Mouse (Mus musculus) kidney, embryonic 14.5 days (tissue): ENCODE measurements around the gene Nup133. TPM values are rescaled to one million over a fixed set of nuclear protein-coding genes. Genes with fewer than 3 reads are reported as not detected.

Experiments used
- ATAC-seq: fragments of 200-750 bp; cut with Nextera tagmentation; 2 replicates; pipeline ENCODE4 v1.8.0; 2017; ENCODE audit warnings: moderate number of reproducible peaks, mild to moderate bottlenecking, moderate TSS enrichment, moderate library complexity; ENCODE audit not compliant: low FRiP score, low TSS enrichment
- H3K27ac ChIP-seq: fragments of 300-500 bp; sonication (generic); 2 replicates; pipeline ENCODE4 v1.5.1; 2014; ENCODE audit warnings: low read depth, mild to moderate bottlenecking, low read length, moderate library complexity, mixed read lengths
- H3K27me3 ChIP-seq: fragments of 300-500 bp; sonication (generic); 2 replicates; pipeline ENCODE4 v1.6.1; 2014; ENCODE audit warnings: mild to moderate bottlenecking, low read length; ENCODE audit not compliant: control insufficient read depth, insufficient read depth
- H3K36me3 ChIP-seq: fragments of 300-500 bp; sonication (generic); 2 replicates; pipeline ENCODE4 v1.6.1; 2014; ENCODE audit warnings: low read length, mixed read lengths; ENCODE audit not compliant: control insufficient read depth, insufficient read depth
- H3K4me1 ChIP-seq: fragments of 300-500 bp; sonication (generic); 2 replicates; pipeline ENCODE4 v1.6.1; 2014; ENCODE audit warnings: low read length, mixed read lengths; ENCODE audit not compliant: control insufficient read depth, insufficient read depth
- H3K4me2 ChIP-seq: fragments of 300-500 bp; sonication (generic); replicated peaks from 2 replicates; pipeline ENCODE4 v1.6.1; 2014; ENCODE audit warnings: low read depth, mild to moderate bottlenecking, low read length
- H3K4me3 ChIP-seq: fragments of 300-500 bp; sonication (generic); 2 replicates; pipeline ENCODE4 v1.5.1; 2014; ENCODE audit warnings: mild to moderate bottlenecking, low read length
- H3K9ac ChIP-seq: fragments of 300-500 bp; sonication (generic); 2 replicates; pipeline ENCODE4 v1.6.1; 2014; ENCODE audit warnings: low read depth, mild to moderate bottlenecking, low read length, moderate library complexity
- H3K9me3 ChIP-seq: fragments of 300-500 bp; sonication (generic); 2 replicates; pipeline ENCODE4 v1.6.1; 2016; ENCODE audit warnings: low read length; ENCODE audit not compliant: control insufficient read depth
- WGBS: fragments of 180-500 bp; shearing (Covaris S2); extraction: QIAGEN DNeasy Blood & Tissue Kit; methylation state at CpG from one replicate; pipeline ENCODE4 v1.1.7; 2014; 5-methylcytosine and 5-hydroxymethylcytosine counted together
- polyA plus RNA-seq: library from polyadenylated mRNA; unstranded; fragments of >200 nt; fragmentation: Nextera tagmentation; extraction: Ambion mirVana; gene quantifications from 2 replicates; pipeline ENCODE4 v1.2.1, GENCODE M21; 2014

The Nup133 gene
- polyA plus RNA-seq, 1 experiment from 2014 or later: 55.0 TPM

DNA sequence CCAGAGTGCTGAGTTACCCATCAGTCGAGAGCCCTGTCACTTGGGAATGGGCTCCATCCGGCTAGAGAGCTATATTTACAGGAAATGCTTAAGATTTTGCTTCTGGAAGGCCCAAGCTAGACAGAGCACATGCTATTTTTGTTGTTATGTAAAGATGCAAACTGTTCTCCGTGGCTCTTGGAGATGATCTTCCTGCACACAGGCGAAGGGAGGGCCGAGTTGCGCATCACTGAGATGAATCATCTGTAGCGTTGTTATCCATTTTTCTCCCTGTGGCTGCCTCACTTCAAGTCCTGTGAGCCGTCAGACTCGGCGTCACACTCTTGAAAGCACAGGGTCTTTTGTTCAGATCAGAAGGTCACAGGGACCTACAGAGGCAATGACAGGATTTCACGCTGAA lies 74.7 kb downstream of the Nup133 start:
- Histone ChIP-seq H3K4me3 (no peak overlapping the region), H3K9me3 (no peaks in the 10 kb centered on the region), H3K27me3 (no peaks in the 10 kb centered on the region), H3K9ac (no peak overlapping the region), H3K27ac (no peak overlapping the region), H3K36me3 (no peaks in the 10 kb centered on the region), H3K4me1 (no peaks in the 10 kb centered on the region), H3K4me2 (no peak overlapping the region)
- 81% methylated on average over 11 of the region's 11 CpGs for WGBS
- ATAC-seq: no peak

GRCm38 (mm10) chr8:123873364-123873763 lies 75.7 kb downstream of the Nup133 start:
- Histone ChIP-seq H3K4me2 (no peak overlapping the region), H3K36me3 (no peaks in the 10 kb centered on the region), H3K4me3 (no peak overlapping the region), H3K4me1 (no peaks in the 10 kb centered on the region), H3K9me3 (no peaks in the 10 kb centered on the region), H3K9ac (no peak overlapping the region), H3K27me3 (no peaks in the 10 kb centered on the region), H3K27ac (no peak overlapping the region)
- no peak for ATAC-seq
- WGBS: 70% methylated on average over 6 of the region's 6 CpGs

- Histone ChIP-seq H3K9ac (0 out of 2 replicates have a peak overlapping the region, but pooled peaks have one; percentile 23), H3K27ac (no peak overlapping the region), H3K4me2 (no peak overlapping the region), H3K9me3 (no peaks in the 10 kb centered on the region), H3K27me3 (no peaks in the 10 kb centered on the region), H3K4me1 (no peaks in the 10 kb centered on the region), H3K36me3 (no peaks in the 10 kb centered on the region), H3K4me3 (no peak overlapping the region)
- 74% methylated on average over 9 of the region's 9 CpGs for WGBS
- ATAC-seq: no peak
These were observed 77.0 kb downstream of the Nup133 start for GRCm38 (mm10) chr8:123872048-123872447.

DNA sequence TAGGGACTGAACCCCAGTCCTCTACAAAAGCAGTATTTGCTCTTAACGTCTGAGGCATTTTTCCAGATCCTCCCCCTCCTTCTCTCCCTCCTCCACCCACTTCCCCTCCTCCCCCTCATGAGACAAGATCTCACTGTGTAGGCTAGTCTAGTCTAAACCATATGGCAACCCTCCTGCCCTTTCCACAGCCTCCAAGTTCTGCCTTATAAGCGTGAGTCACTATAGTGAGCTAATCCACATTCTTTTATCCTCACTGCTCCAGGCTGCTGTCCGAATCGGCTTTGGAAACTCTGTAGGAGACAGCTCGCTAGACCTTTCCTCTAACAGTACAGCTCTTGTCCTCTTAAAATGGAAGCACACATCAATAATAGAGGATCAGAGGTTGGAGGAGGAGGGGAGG lies 82.1 kb downstream of the Nup133 start:
- Histone ChIP-seq H3K9me3 (no peaks in the 10 kb centered on the region), H3K27ac (no peak overlapping the region), H3K9ac (no peak overlapping the region), H3K4me3 (no peak overlapping the region), H3K36me3 (no peaks in the 10 kb centered on the region), H3K27me3 (peaks cover 7% of the 10 kb centered on the region; the same call in 1 of the 2 replicates), H3K4me2 (no peak overlapping the region), H3K4me1 (no peaks in the 10 kb centered on the region)
- 36% methylated on average over 5 of the region's 5 CpGs for whole genome bisulfite sequencing
- ATAC-seq: no peak

- Histone ChIP-seq H3K4me2 (no peak overlapping the region), H3K27me3 (peaks cover 7% of the 10 kb centered on the region; the same call in 1 of the 2 replicates), H3K36me3 (no peaks in the 10 kb centered on the region), H3K4me3 (no peak overlapping the region), H3K9ac (no peak overlapping the region), H3K9me3 (no peaks in the 10 kb centered on the region), H3K27ac (no peak overlapping the region), H3K4me1 (no peaks in the 10 kb centered on the region)
- 75% methylated on average over 7 of the region's 7 CpGs for WGBS
- ATAC-seq: no peak
These were observed 83.3 kb downstream of the Nup133 start for GRCm38 (mm10) chr8:123865786-123866185.

- H3K36me3 ChIP-seq: no peaks in the 10 kb centered on the region
- peak overlapping the region; percentile 98; the same call in 1 of the 2 replicates for H3K4me2 ChIP-seq
- peaks cover 7% of the 10 kb centered on the region; the same call in 1 of the 2 replicates for H3K27me3 ChIP-seq
- H3K27ac ChIP-seq: no peak overlapping the region
- H3K9ac ChIP-seq: no peak overlapping the region
- H3K9me3 ChIP-seq: no peaks in the 10 kb centered on the region
- H3K4me1 ChIP-seq: no peaks in the 10 kb centered on the region
- ATAC-seq: no peak
- WGBS: 70% methylated on average over 4 of the region's 4 CpGs
- peak overlapping the region; percentile 76 for H3K4me3 ChIP-seq
These were observed 88.7 kb downstream of the Nup133 start for GRCm38 (mm10) chr8:123860386-123860785.

DNA sequence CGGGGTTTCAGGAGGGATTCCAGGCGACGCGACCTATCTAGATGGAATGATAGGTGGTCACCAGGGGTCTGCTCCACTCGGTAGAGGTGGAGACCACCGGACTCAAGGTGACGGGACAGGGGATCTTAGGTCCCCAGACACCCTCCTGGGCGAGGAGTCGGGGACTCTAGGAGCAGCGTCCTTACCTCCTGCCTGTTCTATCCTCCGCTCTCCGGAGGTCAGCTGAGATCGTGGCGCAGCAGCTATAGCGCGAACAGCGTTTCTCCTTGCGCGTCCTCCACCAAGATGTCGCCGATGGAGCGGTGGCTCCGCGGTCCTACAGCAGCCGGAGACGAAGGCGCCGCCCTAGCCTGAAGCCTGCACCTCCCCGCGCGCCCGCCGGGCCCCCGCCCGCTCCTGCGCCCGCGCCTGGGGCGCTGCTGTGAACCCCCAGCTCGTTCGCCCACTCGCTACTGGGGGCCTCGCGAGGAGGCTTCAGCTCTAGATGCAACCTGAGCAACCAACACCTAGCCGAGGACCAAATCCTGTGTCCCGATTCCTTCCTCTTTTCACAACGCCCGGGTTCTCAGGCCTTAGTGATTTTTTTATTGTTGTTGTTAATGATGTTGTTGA lies 89.3 kb downstream of the Nup133 start, which contains the start of gene Ccsap:
Gene Ccsap, minus strand, starts transcription at position 562 of the 612 bp plus-strand sequence.
- peak within 1 kb of the TSS; percentile 76 for H3K4me3 ChIP-seq
- no peaks in the 10 kb centered on the region for H3K4me1 ChIP-seq
- ATAC-seq: no peak; the same call in 1 of the 2 replicates
- H3K9me3 ChIP-seq: no peaks in the 10 kb centered on the region
- H3K36me3 ChIP-seq: no peaks in the 10 kb centered on the region
- no peak within 1 kb of the TSS for H3K27ac ChIP-seq
- peaks cover 6% of the 10 kb centered on the region; the same call in 1 of the 2 replicates for H3K27me3 ChIP-seq
- peak within 1 kb of the TSS; percentile 58 for H3K9ac ChIP-seq
- peak within 1 kb of the TSS; percentile 98 for H3K4me2 ChIP-seq
- 1% methylated on average over 46 of the region's 48 CpGs for WGBS

DNA sequence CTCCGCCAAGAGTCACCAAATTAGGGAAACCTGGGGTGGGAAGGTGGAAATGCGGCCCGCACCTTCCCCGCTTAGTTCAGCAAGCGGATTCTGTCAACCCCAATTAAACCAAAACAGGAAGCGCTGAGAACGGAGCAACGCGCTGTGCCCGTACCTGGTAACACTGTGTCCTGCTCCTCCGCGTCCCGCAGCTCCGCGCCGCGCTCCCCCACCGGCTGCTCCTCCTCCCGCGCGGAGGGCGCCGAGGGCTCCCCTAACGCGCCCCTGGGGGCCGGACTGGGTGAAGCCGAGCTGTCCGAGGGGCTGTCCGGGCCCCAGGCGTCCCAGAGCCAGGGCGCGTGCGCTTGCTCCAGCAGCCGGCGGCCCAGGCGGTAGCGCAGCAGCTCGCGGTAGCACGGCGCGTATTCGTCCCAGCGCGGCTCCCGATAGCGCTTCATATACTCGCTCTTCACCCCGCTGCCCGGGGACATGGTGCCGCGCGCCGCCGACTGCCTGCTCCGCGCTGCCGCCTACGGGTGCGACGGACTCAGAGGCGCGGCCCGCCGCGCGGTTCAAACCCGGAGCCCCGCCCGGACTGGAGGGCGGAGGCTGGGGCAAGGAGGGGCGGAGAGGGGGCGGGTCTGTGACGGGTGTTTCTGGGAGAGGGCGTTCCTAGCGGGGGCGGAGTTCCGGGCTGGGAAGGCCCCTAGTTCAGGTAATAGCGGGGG lies 90.0 kb downstream of the Nup133 start:
- WGBS: 0% methylated on average over 78 of the region's 79 CpGs
- H3K27ac ChIP-seq: no peak overlapping the region
- H3K27me3 ChIP-seq: peaks cover 4% of the 10 kb centered on the region; the same call in 1 of the 2 replicates
- H3K9ac ChIP-seq: peak overlapping the region; percentile 58
- H3K9me3 ChIP-seq: no peaks in the 10 kb centered on the region
- peak; percentile 96 for ATAC-seq
- peak overlapping the region; percentile 98 for H3K4me2 ChIP-seq
- H3K4me3 ChIP-seq: peak overlapping the region; percentile 76
- H3K4me1 ChIP-seq: no peaks in the 10 kb centered on the region
- no peaks in the 10 kb centered on the region for H3K36me3 ChIP-seq

- Histone ChIP-seq H3K9me3 (no peaks in the 10 kb centered on the region), H3K9ac (peak overlapping the region; percentile 58), H3K4me2 (peak overlapping the region; percentile 98), H3K27ac (no peak overlapping the region), H3K36me3 (no peaks in the 10 kb centered on the region), H3K4me1 (no peaks in the 10 kb centered on the region), H3K27me3 (peaks cover 4% of the 10 kb centered on the region; the same call in 1 of the 2 replicates), H3K4me3 (peak overlapping the region; percentile 76)
- 0 out of 2 replicates have a peak, but pooled peaks have one; percentile 1 for ATAC-seq
- under 1% methylated on average over 17 of the region's 17 CpGs for WGBS
These were observed 90.5 kb downstream of the Nup133 start for GRCm38 (mm10) chr8:123858574-123858940.
